Mouse (Mus musculus) hindbrain, embryonic 11.5 days (tissue): ENCODE data around the gene Cryzl2. TPM values are rescaled to one million over a fixed set of nuclear protein-coding genes. Genes with fewer than 3 reads are reported as not detected.

Experiments used
- ATAC-seq: fragments of 200-750 bp; cut with Nextera tagmentation; 2 replicates; pipeline ENCODE4 v1.8.0; 2017; ENCODE audit warnings: mild to moderate bottlenecking, moderate TSS enrichment, moderate library complexity; ENCODE audit not compliant: low FRiP score
- DNase-seq: peaks from one replicate; pipeline ENCODE4 v3.0.0-alpha.2; 2015; ENCODE audit warnings: low spot score
- H3K27ac ChIP-seq: fragments of 300-500 bp; sonication (generic); 2 replicates; pipeline ENCODE4 v1.5.1; 2014; ENCODE audit warnings: mild to moderate bottlenecking, low read depth, low read length
- H3K27me3 ChIP-seq: fragments of 300-500 bp; sonication (generic); 2 replicates; pipeline ENCODE4 v1.6.1; 2014; ENCODE audit warnings: mild to moderate bottlenecking, low read length, moderate library complexity, mixed read lengths; ENCODE audit not compliant: control insufficient read depth, insufficient read depth
- H3K36me3 ChIP-seq: fragments of 300-500 bp; sonication (generic); 2 replicates; pipeline ENCODE4 v1.6.1; 2014; ENCODE audit warnings: mild to moderate bottlenecking, low read length, moderate library complexity, mixed read lengths; ENCODE audit not compliant: control insufficient read depth, insufficient read depth
- H3K4me1 ChIP-seq: fragments of 300-500 bp; sonication (generic); replicated peaks from 2 replicates; pipeline ENCODE4 v1.6.1; 2014; ENCODE audit warnings: low read length, mixed read lengths; ENCODE audit not compliant: control insufficient read depth, insufficient read depth
- H3K4me2 ChIP-seq: fragments of 300-500 bp; sonication (generic); replicated peaks from 2 replicates; pipeline ENCODE4 v1.6.1; 2014; ENCODE audit warnings: mild to moderate bottlenecking, low read depth, low read length
- H3K4me3 ChIP-seq: fragments of 300-500 bp; sonication (generic); 2 replicates; pipeline ENCODE4 v1.5.1; 2014; ENCODE audit warnings: low read depth, low read length
- H3K9ac ChIP-seq: fragments of 300-500 bp; sonication (generic); 2 replicates; pipeline ENCODE4 v1.6.1; 2014; ENCODE audit warnings: low read depth, low read length
- H3K9me3 ChIP-seq: fragments of 300-500 bp; sonication (generic); 2 replicates; pipeline ENCODE4 v1.6.1; 2016; ENCODE audit warnings: low read length; ENCODE audit not compliant: control insufficient read depth
- WGBS: fragments of 180-500 bp; shearing (Covaris S2); extraction: QIAGEN DNeasy Blood & Tissue Kit; methylation state at CpG from one replicate; pipeline ENCODE4 v1.1.7; 2014; 5-methylcytosine and 5-hydroxymethylcytosine counted together
- polyA plus RNA-seq: library from polyadenylated mRNA; unstranded; fragments of >200 nt; fragmentation: Nextera tagmentation; extraction: Ambion mirVana; gene quantifications from 2 replicates; pipeline ENCODE4 v1.2.1, GENCODE M21; 2014

Gene Cryzl2
- polyA plus RNA-seq, 1 experiment from 2014 or later: 8.8 TPM

DNA sequence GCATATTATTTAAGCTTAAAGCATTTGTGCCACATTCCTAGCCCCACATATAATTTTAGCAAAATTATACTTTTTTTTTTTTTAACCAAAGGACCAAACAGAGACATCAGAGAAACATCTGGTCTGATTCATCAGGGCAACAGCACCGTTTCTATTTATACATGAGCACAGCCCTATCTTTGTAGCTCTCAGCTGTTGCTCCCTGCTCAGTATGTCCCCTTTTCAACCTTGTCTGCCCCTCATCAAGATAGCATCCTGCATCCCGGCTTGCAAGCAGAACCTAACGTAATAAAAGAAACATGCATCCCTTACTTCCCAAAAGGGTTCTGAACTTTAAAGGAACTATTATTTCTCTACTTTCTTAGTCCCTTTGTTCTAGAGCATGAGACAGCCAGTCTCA is 41.0 kb upstream of the Cryzl2 start:
- no peak for DNase-seq
- no peak overlapping the region for H3K27ac ChIP-seq
- no peak overlapping the region for H3K4me2 ChIP-seq
- no peaks in the 10 kb centered on the region for H3K4me1 ChIP-seq
- H3K4me3 ChIP-seq: no peak overlapping the region
- WGBS: 68% methylated on average over 3 of the region's 3 CpGs
- no peak for ATAC-seq
- no peaks in the 10 kb centered on the region for H3K36me3 ChIP-seq
- no peak overlapping the region for H3K9ac ChIP-seq
- no peaks in the 10 kb centered on the region for H3K27me3 ChIP-seq
- H3K9me3 ChIP-seq: no peaks in the 10 kb centered on the region

DNA sequence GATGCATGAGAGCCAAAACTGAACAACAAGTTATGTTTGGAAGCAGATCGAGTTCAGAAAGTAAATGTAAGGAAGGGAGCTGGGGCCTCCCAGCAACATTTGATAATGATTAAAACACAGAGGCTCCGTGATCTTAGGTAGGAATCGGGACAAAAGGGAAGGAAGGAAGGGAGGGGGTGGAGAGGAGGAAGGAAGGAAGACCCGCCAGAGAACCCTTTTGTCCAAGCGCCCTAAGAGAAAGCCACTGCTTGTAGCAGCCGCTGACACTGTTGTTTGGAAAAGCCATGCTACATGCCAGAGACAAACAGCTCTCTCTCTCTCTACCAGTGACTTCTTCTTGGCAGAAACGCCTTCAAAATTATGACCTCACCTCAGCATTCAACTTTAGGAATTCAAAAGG is 40.5 kb upstream of the Cryzl2 start:
- Histone ChIP-seq H3K9ac (no peak overlapping the region), H3K27ac (no peak overlapping the region), H3K27me3 (no peaks in the 10 kb centered on the region), H3K9me3 (no peaks in the 10 kb centered on the region), H3K4me3 (no peak overlapping the region), H3K36me3 (no peaks in the 10 kb centered on the region), H3K4me1 (no peaks in the 10 kb centered on the region), H3K4me2 (no peak overlapping the region)
- DNase-seq (no peak), ATAC-seq (no peak)
- 40% methylated on average over 7 of the region's 7 CpGs for WGBS

DNA sequence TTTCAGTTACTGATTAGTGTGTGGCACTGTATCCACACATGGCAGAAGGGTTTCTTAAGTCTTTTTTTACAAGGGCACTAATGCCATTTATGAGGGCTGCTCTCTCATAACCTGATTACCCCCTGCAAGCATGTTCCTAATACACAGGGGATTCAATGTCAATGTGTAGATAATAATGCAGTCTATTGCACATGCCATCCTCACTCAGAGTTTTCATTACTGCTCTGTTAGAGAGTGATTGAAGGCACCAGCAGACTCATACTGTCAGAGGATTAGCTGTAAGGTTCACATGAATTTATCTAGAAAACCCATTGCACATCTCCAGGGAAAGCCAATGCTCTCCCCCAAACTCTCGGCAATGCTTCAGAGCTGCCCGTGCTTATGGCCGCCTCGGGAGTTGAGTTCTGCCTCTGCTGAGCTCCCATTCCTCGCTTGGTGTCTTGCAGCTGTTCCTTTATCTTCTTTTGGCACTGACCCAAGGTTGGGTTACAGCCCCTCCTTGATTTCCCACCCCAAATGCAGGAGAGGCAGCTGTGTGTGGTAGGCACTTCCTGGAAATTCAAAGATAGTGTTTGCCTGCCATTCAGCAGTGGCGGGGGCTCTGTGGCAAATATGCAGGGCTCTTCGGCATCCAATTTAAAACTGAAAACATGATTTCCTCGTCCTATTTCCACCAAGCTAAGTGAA is 32.5 kb upstream of the Cryzl2 start:
- Histone ChIP-seq H3K9ac (no peak overlapping the region), H3K4me1 (no peaks in the 10 kb centered on the region), H3K9me3 (no peaks in the 10 kb centered on the region), H3K4me3 (no peak overlapping the region), H3K27me3 (no peaks in the 10 kb centered on the region), H3K27ac (no peak overlapping the region), H3K4me2 (no peak overlapping the region), H3K36me3 (no peaks in the 10 kb centered on the region)
- WGBS: 65% methylated on average over 8 of the region's 8 CpGs
- ATAC-seq (0 out of 2 replicates have a peak, but pooled peaks have one; percentile 22), DNase-seq (no peak)

DNA sequence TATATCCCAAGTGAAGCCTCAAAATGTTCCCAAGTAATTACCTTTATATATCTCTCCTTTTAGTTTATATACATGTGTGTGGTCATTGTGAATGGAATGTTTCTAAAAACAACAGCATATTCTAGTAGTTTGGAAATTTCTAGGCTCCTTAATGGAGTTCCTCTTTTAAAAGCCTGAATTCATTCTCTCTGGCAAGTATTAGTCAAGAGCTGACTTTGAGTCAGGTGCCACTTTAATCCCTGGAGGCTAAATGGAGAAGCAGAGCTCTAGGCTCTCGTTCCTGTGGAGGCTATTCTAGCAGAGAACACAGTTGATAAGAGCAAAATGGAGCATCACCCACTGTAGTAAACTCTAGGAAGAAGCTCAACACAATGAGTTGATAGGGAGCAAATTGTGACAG is 31.4 kb upstream of the Cryzl2 start:
- Histone ChIP-seq H3K4me3 (no peak overlapping the region), H3K4me2 (no peak overlapping the region), H3K4me1 (no peaks in the 10 kb centered on the region), H3K9me3 (no peaks in the 10 kb centered on the region), H3K27me3 (no peaks in the 10 kb centered on the region), H3K27ac (no peak overlapping the region), H3K9ac (no peak overlapping the region), H3K36me3 (no peaks in the 10 kb centered on the region)
- no peak for ATAC-seq
- DNase-seq: no peak
- 72% methylated on average over 1 of the region's 1 CpGs for WGBS

DNA sequence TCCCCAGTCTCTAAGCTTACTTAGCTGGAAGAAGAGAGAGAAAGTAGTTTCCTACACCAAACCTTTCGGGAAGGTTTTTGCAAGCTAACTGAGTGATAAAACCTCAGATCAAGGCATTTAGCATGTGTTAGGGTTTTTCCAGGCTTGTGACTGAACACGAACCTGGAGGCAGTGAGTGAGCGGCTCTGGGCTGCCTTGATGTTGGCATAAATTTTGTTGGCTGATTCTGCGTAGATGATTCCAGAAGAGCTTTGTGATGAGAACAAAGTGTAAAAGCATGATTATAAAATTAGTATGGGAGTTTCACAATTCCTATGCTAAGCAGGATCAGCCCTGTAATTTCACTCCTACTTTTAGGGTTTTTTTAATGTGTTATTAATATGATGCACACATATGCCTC is 30.8 kb upstream of the Cryzl2 start:
- Histone ChIP-seq H3K4me2 (no peak overlapping the region), H3K4me3 (no peak overlapping the region), H3K9ac (no peak overlapping the region), H3K9me3 (no peaks in the 10 kb centered on the region), H3K4me1 (no peaks in the 10 kb centered on the region), H3K27ac (no peak overlapping the region), H3K36me3 (no peaks in the 10 kb centered on the region), H3K27me3 (no peaks in the 10 kb centered on the region)
- no peak for DNase-seq
- no peak for ATAC-seq
- WGBS: 93% methylated on average over 4 of the region's 4 CpGs

DNA sequence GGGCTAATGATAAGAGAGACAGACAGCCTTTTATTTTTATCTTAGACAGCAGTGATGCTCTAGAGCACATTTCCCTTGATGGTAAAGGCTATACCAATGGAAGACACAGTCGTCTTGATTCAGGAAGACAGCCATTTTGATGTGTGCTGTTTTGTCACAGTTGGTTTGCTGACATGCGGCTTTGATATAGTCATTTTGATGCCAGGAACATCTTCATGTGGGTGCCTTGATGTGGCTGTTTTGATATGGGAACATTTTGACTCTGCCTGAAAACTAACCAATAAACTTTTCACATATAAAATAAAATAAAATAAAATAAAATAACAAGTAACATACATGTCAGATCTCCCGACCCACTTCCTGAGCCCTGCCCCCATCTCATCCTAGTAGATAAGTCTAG is 30.0 kb upstream of the Cryzl2 start:
- Histone ChIP-seq H3K36me3 (no peaks in the 10 kb centered on the region), H3K4me1 (no peaks in the 10 kb centered on the region), H3K4me2 (no peak overlapping the region), H3K27ac (no peak overlapping the region), H3K9me3 (no peaks in the 10 kb centered on the region), H3K4me3 (no peak overlapping the region), H3K27me3 (no peaks in the 10 kb centered on the region), H3K9ac (no peak overlapping the region)
- 88% methylated on average over 3 of the region's 3 CpGs for WGBS
- ATAC-seq (no peak), DNase-seq (no peak)

DNA sequence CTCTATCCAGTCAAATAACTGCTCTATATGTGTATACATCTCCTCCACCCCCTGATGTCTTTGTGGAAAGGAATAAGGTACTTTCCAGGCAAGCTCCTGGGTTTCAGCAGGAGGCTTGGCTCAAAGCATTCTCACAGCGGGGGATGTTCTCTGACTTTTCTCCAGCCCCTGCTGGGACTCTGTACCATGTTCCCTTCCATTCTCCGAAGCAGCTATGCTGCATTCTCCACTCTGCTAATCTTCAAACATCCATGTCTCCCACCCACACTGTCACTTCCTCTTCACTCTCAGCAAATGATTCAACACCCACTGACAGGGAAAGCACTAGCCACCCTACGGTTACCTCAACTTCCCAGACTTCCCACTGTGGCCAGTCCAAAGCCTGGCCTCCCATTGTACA is 25.1 kb upstream of the Cryzl2 start:
- 47% methylated on average over 3 of the region's 3 CpGs for WGBS
- H3K27me3 ChIP-seq: no peaks in the 10 kb centered on the region
- no peak overlapping the region for H3K27ac ChIP-seq
- ATAC-seq (no peak), DNase-seq (no peak)
- H3K4me1 ChIP-seq: no peaks in the 10 kb centered on the region
- H3K9ac ChIP-seq: no peak overlapping the region
- no peaks in the 10 kb centered on the region for H3K36me3 ChIP-seq
- H3K4me2 ChIP-seq: no peak overlapping the region
- H3K4me3 ChIP-seq: no peak overlapping the region
- no peaks in the 10 kb centered on the region for H3K9me3 ChIP-seq

DNA sequence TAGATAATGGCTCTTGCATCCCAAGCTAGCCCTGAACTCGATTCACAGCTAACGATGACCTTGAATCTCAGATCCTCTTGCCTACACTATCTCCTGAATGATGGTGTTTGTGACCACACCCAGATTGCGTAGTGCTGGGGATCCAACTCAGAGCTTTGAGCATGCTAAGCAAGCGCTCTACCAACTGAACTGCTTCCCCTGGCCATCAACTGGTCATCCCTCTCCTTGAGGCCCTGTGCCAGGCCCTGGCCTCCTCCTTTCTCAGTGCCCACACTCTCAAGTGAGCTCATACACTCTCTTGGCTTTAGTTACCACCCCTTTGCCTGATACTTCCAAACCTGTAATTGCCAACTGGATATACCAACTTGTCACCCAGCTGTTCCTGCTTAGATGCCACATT is 24.0 kb upstream of the Cryzl2 start:
- H3K27ac ChIP-seq: no peak overlapping the region
- 96% methylated on average over 4 of the region's 4 CpGs for WGBS
- H3K36me3 ChIP-seq: no peaks in the 10 kb centered on the region
- DNase-seq (no peak), ATAC-seq (no peak)
- no peak overlapping the region for H3K9ac ChIP-seq
- 0 out of 2 replicates have a peak, but pooled peaks cover 3% of the 10 kb centered on the region for H3K4me1 ChIP-seq
- no peak overlapping the region for H3K4me3 ChIP-seq
- H3K4me2 ChIP-seq: no peak overlapping the region
- no peaks in the 10 kb centered on the region for H3K27me3 ChIP-seq
- H3K9me3 ChIP-seq: no peaks in the 10 kb centered on the region

DNA sequence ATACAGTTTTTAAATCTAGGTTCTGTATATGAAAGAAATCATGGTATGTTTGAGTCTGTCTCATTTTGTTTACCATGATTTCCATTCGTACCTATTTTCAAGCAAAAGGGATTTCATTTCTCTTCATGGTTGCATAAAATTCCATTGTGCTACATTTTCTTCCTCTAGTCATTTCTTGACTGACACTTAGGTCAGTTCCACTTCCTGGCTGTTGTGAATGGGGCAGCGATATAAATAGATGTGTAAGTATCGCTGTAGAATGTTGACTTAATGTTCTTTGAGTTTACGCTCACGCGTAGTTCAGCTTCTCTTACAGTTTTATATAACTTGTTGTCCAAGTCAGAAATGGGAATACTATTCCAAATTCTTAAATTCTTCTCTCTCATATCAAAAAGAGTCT is 22.5 kb upstream of the Cryzl2 start:
- Histone ChIP-seq H3K36me3 (no peaks in the 10 kb centered on the region), H3K4me2 (no peak overlapping the region), H3K27ac (no peak overlapping the region), H3K9me3 (no peaks in the 10 kb centered on the region), H3K9ac (no peak overlapping the region), H3K4me3 (no peak overlapping the region), H3K27me3 (no peaks in the 10 kb centered on the region), H3K4me1 (0 out of 2 replicates have a peak, but pooled peaks cover 6% of the 10 kb centered on the region)
- DNase-seq (no peak), ATAC-seq (no peak)
- 91% methylated on average over 6 of the region's 6 CpGs for whole genome bisulfite sequencing
